Mouse (Mus musculus) limb, embryonic 11.5 days (tissue): ENCODE results near the gene Tra2b. TPM values are rescaled to one million over a fixed set of nuclear protein-coding genes. Genes with fewer than 3 reads are reported as not detected.

Experiments used
- ATAC-seq: fragments of 200-750 bp; cut with Nextera tagmentation; 2 replicates; pipeline ENCODE4 v1.8.0; 2017; ENCODE audit warnings: low read depth; ENCODE audit not compliant: insufficient number of reproducible peaks, low FRiP score, low TSS enrichment
- DNase-seq: peaks from one replicate; pipeline ENCODE4 v3.0.0-alpha.2; 2015; ENCODE audit warnings: low spot score
- H3K27ac ChIP-seq: fragments of 300-500 bp; sonication (generic); replicated peaks from 2 replicates; pipeline ENCODE4 v1.5.1; 2014; ENCODE audit warnings: low read depth, mild to moderate bottlenecking, low read length
- H3K27me3 ChIP-seq: fragments of 300-500 bp; sonication (generic); 2 replicates; pipeline ENCODE4 v1.6.1; 2014; ENCODE audit warnings: mild to moderate bottlenecking, low read length, mixed read lengths; ENCODE audit not compliant: control insufficient read depth, insufficient read depth
- H3K36me3 ChIP-seq: fragments of 300-500 bp; sonication (generic); 2 replicates; pipeline ENCODE4 v1.6.1; 2014; ENCODE audit warnings: mild to moderate bottlenecking, low read length, moderate library complexity, mixed read lengths; ENCODE audit not compliant: control insufficient read depth, insufficient read depth
- H3K4me1 ChIP-seq: fragments of 300-500 bp; sonication (generic); 2 replicates; pipeline ENCODE4 v1.6.1; 2014; ENCODE audit warnings: low read length, mixed read lengths; ENCODE audit not compliant: control insufficient read depth, insufficient read depth
- H3K4me2 ChIP-seq: fragments of 300-500 bp; sonication (generic); 2 replicates; pipeline ENCODE4 v1.6.1; 2014; ENCODE audit warnings: low read depth, mild to moderate bottlenecking, moderate library complexity; ENCODE audit not compliant: severe bottlenecking
- H3K4me3 ChIP-seq: fragments of 300-500 bp; sonication (generic); 2 replicates; pipeline ENCODE4 v1.5.1; 2014; ENCODE audit warnings: low read depth, low read length
- H3K9ac ChIP-seq: fragments of 300-500 bp; sonication (generic); 2 replicates; pipeline ENCODE4 v1.6.1; 2014; ENCODE audit warnings: mild to moderate bottlenecking, low read length
- H3K9me3 ChIP-seq: fragments of 300-500 bp; sonication (generic); 2 replicates; pipeline ENCODE4 v1.6.1; 2016; ENCODE audit warnings: low read length; ENCODE audit not compliant: control insufficient read depth
- WGBS: fragments of 180-500 bp; shearing (Covaris S2); extraction: QIAGEN DNeasy Blood & Tissue Kit; methylation state at CpG from one replicate; pipeline ENCODE4 v1.1.7; 2014; 5-methylcytosine and 5-hydroxymethylcytosine counted together
- polyA plus RNA-seq: library from polyadenylated mRNA; unstranded; fragments of >200 nt; fragmentation: Nextera tagmentation; extraction: Ambion mirVana; gene quantifications from 2 replicates; pipeline ENCODE4 v1.2.1, GENCODE M21; 2014

Tra2b gene
- polyA plus RNA-seq, 1 experiment from 2014 or later, result 481 TPM

DNA sequence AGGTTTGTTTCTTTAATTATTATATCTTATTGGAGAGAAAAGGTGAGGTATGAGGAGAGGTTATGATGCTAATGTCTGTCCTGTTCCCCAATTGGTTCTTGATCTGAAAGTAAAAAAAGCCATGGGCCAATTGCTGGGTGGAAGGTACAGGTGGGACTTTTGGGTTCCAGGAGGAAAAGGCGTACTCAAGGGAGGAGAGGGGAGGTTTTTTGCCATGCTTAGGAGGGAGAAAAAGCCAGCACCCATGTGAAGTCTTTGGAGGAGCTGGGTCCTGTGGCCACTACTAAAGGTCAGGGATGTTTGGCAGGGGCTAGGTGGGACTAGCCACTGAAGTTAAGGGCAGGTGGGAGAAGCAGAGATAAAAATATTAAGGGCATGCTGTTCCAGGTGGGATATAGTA is 21.2 kb upstream of the Tra2b start:
- no peak overlapping the region for H3K27ac ChIP-seq
- 90% methylated on average over 1 of the region's 1 CpGs for WGBS
- no peak overlapping the region for H3K9ac ChIP-seq
- H3K4me1 ChIP-seq, result no peaks in the 10 kb centered on the region
- no peak overlapping the region for H3K4me3 ChIP-seq
- no peaks in the 10 kb centered on the region for H3K36me3 ChIP-seq
- H3K9me3 ChIP-seq, result no peaks in the 10 kb centered on the region
- ATAC-seq (no peak), DNase-seq (no peak)
- no peaks in the 10 kb centered on the region for H3K27me3 ChIP-seq
- no peak overlapping the region for H3K4me2 ChIP-seq

DNA sequence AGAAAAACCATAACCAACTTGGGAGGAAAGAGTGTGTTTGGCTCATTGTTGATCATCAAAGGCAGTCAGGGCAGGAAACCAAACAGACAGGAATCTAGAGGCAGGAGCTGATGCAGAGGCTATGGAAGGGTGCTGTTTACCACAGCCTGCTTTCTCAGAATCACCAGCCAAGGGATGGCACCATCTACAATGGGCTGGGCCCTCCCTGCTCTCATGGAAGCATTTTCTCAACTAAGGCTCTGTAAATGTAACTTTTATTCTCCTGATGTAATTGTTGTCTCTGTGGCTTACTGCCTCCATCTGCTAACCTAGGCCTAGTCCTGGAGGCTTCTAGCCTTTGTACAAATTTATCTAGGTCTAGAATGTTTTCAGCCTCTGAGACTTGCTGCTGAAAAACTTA is 10.7 kb upstream of the Tra2b start:
- no peak overlapping the region for H3K4me2 ChIP-seq
- no peaks in the 10 kb centered on the region for H3K27me3 ChIP-seq
- no peak overlapping the region for H3K4me3 ChIP-seq
- H3K4me1 ChIP-seq, result no peaks in the 10 kb centered on the region
- no peak overlapping the region for H3K9ac ChIP-seq
- peaks cover 3% of the 10 kb centered on the region; the same call in 1 of the 2 replicates for H3K9me3 ChIP-seq
- peak; percentile 3 for DNase-seq
- H3K27ac ChIP-seq, result no peak overlapping the region
- H3K36me3 ChIP-seq, result no peaks in the 10 kb centered on the region
- ATAC-seq, result no peak

DNA sequence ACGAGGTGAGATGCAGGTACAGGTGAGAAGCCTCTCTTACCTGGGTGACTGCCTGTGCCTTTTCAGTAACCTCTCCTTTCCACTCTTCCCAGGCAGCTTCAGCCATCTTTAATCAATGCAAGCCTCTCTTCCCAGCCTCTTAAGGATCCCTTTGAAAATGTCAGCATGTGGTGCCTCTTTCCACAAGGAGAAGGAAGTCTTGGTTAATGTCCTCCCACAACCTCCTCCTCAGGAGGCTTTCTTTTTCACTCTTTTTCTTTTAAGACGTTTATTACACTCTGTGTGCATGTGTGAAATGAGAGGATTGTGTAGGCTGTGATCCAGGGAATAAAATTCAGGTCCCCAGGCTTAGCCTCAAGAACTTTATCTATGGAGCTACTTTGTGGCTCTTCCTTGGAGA is 9.3 kb upstream of the Tra2b start:
- Histone ChIP-seq H3K4me3 (no peak overlapping the region), H3K9ac (no peak overlapping the region), H3K4me2 (no peak overlapping the region), H3K27me3 (no peaks in the 10 kb centered on the region), H3K36me3 (no peaks in the 10 kb centered on the region), H3K27ac (no peak overlapping the region), H3K4me1 (no peaks in the 10 kb centered on the region), H3K9me3 (peaks cover 3% of the 10 kb centered on the region; the same call in 1 of the 2 replicates)
- 60% methylated on average over 2 of the region's 2 CpGs for WGBS
- ATAC-seq (no peak), DNase-seq (peak; percentile 4)

DNA sequence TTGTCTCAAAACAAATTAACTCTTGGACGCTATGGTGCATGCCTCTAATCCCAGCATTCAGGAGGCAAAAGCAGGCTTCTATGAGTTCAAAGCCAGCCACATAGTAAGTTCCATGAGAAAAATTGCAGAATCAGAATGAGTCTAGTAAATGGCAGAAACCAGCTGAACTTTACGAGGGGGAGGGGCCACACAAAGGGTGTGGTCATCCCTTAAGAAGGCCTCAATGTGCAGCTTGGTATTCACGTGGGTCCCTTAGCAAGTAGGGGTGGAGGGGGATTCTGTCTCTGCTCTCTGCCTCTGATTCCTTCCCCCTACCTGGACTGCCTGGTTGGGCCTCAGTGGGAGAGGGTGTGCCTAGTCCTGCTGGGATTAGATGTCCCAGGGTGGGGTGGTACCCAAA is 4.7 kb upstream of the Tra2b start:
- Histone ChIP-seq H3K4me2 (no peak overlapping the region), H3K4me1 (0 out of 2 replicates have a peak, but pooled peaks cover 3% of the 10 kb centered on the region), H3K27me3 (no peaks in the 10 kb centered on the region), H3K27ac (no peak overlapping the region), H3K9ac (no peak overlapping the region), H3K36me3 (no peaks in the 10 kb centered on the region), H3K9me3 (no peaks in the 10 kb centered on the region), H3K4me3 (no peak overlapping the region)
- DNase-seq (no peak), ATAC-seq (no peak)
- WGBS, result 64% methylated on average over 3 of the region's 3 CpGs

DNA sequence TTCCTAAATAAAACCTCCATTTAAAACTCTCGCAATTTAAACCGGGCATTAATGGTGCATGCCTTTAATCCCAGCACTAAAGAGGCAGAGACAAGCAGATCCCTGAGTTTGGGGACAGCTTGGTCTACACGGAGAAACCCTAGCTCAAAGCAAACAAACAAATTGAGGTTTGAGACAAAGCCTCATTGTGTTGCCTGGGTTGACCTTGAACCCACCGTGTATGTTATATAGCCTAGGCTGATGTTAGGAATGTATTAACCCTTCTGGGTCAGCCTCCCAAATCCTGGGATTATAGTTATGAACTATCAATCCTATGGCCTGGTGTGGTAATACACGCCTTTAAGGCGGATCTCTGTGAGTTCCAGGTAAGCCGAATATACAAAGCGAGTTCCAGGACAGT is 579 bp upstream of the Tra2b start:
- Histone ChIP-seq H3K27ac (no peak overlapping the region), H3K9ac (peak overlapping the region; percentile 73), H3K36me3 (no peaks in the 10 kb centered on the region), H3K4me2 (peak overlapping the region; percentile 45), H3K9me3 (no peaks in the 10 kb centered on the region), H3K4me1 (0 out of 2 replicates have a peak, but pooled peaks cover 8% of the 10 kb centered on the region), H3K27me3 (no peaks in the 10 kb centered on the region), H3K4me3 (peak overlapping the region; percentile 99)
- DNase-seq (peak; percentile 51), ATAC-seq (peak; percentile 3; the same call in 1 of the 2 replicates)
- WGBS, result 44% methylated on average over 8 of the region's 8 CpGs

DNA sequence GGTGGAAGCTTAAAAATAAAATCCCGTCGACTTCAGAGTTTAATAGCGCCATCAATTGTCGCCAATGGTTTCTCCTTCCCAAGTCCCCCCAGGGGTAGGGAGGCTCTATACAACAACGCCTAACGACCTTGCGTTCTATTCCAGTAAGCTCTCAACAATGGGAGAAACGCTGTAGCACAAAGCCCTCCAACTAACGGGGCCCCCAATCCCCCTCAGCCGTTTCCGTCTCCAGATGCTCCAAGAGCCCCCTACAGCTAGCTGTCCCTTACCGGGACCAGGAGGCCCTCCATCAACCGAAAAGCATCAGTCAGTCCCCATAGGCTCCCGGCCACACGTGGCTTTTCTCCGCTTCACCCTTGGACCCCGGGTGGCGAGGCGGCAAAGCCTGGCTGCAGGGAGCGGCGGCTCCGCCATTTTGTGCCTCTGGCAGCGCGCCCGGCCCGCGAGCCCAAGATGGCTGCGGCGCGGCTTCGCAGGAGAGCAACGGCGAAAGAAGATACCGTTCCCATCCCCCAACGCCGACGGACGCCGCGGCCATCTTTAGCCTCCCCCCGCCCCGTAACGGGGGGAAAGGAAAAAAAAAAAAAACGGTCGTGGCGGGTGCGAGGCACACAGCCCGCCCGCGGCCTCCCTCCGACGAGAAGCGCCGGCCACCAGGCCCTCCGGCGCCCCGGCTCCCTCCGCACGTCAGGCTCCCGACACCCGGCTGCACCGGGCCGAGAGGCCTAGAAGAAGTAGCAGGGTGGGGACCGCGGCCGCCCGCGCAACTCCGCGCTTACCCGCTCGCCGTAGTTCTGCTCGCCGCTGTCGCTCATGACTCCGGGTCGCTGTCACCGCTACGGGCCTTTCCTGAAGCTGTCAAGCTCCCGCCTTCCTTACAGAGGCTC is 600 bp downstream of the Tra2b start:
- Histone ChIP-seq H3K9me3 (no peaks in the 10 kb centered on the region), H3K4me1 (0 out of 2 replicates have a peak, but pooled peaks cover 8% of the 10 kb centered on the region), H3K27ac (peak overlapping the region; percentile 95), H3K4me3 (peak overlapping the region; percentile 99), H3K9ac (peak overlapping the region; percentile 97), H3K36me3 (no peaks in the 10 kb centered on the region), H3K27me3 (no peaks in the 10 kb centered on the region), H3K4me2 (peak overlapping the region; percentile 50)
- ATAC-seq, result peak; percentile 64
- WGBS, result 1% methylated on average over 58 of the region's 81 CpGs
- peak; percentile 85 for DNase-seq

DNA sequence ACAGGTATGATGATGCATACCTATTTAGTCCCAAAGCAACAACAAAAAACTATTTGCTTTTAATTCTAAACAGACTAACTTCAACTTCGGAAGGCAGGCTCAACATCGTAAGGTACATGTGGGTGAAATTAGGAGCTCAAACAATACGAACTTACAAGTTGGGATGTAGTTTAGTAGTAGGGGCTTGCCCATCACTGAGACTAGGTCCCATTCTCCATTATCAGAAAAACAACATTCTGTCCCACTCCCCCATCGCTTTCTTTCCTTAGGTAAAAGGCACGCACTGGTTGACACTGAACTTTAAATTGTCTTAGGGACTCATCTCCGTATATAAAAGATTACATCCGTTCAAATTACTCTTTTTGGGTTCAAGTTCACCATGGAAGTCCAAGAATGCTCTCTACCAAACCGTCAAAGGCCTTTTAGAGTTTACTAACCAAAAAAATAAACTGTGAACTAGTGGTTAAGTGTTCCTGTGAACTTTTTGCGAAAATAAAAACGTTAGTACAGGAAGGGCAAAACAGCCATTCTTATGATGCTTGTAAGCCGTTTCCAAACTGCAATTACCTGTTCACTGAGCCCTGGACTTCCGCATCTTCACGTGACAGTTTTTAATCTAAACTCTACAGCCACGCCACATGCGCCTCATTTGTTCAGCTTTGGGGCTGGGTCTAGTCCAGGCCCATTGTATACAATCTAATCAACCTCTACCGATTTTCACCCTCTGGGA is 1.4 kb downstream of the Tra2b start:
- H3K27ac ChIP-seq, result peak overlapping the region; percentile 95; the same call in 1 of the 2 replicates
- H3K9ac ChIP-seq, result peak overlapping the region; percentile 97
- WGBS, result 1% methylated on average over 16 of the region's 16 CpGs
- H3K4me3 ChIP-seq, result peak overlapping the region; percentile 99
- no peaks in the 10 kb centered on the region for H3K9me3 ChIP-seq
- DNase-seq (no peak), ATAC-seq (no peak)
- no peaks in the 10 kb centered on the region for H3K27me3 ChIP-seq
- 0 out of 2 replicates have a peak, but pooled peaks cover 8% of the 10 kb centered on the region for H3K4me1 ChIP-seq
- peak overlapping the region; percentile 50 for H3K4me2 ChIP-seq
- no peaks in the 10 kb centered on the region for H3K36me3 ChIP-seq

DNA sequence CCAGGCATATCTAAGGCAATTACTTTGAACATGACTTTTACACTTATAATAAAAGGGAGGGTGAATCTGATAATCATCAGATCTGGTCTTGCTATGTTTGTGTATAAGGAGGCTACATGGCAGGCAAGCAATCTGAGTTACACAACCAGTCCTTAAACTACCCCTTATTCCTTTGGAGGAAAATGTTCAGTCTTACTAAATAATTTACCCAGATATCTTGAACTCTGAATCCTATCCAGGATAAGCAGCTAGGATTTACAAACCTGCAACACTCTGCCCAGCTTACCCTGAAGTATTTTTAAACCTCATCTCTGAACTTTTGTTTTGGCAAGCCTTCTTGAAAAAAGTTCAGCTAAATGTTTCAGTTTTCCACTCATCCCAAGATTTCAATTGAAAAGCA is 2.7 kb downstream of the Tra2b start:
- Histone ChIP-seq H3K36me3 (no peaks in the 10 kb centered on the region), H3K27ac (no peak overlapping the region), H3K4me2 (peak overlapping the region; percentile 50), H3K27me3 (no peaks in the 10 kb centered on the region), H3K9ac (no peak overlapping the region), H3K9me3 (no peaks in the 10 kb centered on the region), H3K4me3 (peak overlapping the region; percentile 99), H3K4me1 (0 out of 2 replicates have a peak, but pooled peaks cover 8% of the 10 kb centered on the region)
- ATAC-seq (no peak), DNase-seq (no peak)
